Mouse (Mus musculus): Measurements from ENCODE around the gene Rpl12.
A peak's percentile ranks its signal among the peaks of the same experiment; 100 is the strongest.

DNA sequence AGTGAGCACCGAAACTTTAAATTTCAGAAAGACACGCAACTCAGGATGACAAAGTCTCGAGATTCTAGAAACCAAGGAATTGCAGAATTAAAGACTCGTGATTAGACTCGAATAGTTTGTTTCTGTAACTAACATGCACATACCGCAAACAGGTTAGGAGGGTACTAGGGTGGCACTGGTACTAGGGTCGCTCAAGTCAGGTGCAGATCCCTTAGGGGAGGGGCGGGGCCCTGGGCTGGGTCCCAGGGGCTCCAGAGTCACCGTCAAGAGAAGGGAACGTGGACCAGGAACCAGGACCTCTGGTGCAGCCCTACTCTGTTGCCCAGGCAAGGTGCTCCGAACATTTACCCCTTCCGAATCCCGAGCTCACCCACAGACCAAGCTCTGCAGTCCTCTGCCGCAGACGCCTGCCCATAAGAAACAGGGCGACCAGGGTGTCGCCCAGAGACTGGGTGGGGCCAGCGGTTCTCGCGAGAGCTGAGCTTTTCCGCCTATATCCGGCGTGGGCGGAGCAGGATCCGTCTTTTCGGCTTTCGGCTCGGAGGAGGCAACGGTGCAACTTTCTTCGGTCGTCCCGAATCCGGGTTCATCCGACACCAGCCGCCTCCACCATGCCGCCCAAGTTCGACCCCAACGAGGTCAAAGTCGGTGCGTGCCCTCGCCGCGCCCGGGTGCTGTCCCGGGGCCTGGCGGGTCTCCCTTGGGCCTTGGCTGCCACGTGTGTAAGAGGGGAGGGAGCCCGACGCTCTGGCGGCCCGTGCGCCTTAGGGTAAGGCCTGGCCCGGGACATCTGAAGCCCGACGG is at the start of gene Rpl12, which contains the start of gene Lrsam1:
- TF ChIP-seq CTCF (IDR thresholded peaks at IDR 0.05; ENCODE audit: low read depth, low read length) = no peak
- TF ChIP-seq TAL1 (conservative IDR thresholded peaks at IDR 0.05; ENCODE audit: low read depth, low read length) = no peak
- peak; percentile 81; the same call in 1 of the 2 replicates for TF ChIP-seq POLR2AphosphoS5 (IDR thresholded peaks at IDR 0.05; ENCODE audit: insufficient replicate concordance, low read depth, low read length)
